Mouse (Mus musculus) heart, embryonic 11.5 days (tissue): ENCODE measurements at regions not wholly inside any gene's neighbourhood (a gene's known extent, or its start where the extent isn't known, plus 50 kb on each side); places are given as distances from the start of the nearest gene placed in this dataset.
A peak's percentile ranks its signal among the peaks of the same experiment; 100 is the strongest.

ENCODE experiments used
- ATAC-seq: fragments of 200-750 bp; cut with Nextera tagmentation; replicated peaks from 2 replicates; pipeline ENCODE4 v1.8.0; 2017; ENCODE audit warnings: moderate library complexity; ENCODE audit not compliant: insufficient number of reproducible peaks, low FRiP score, low TSS enrichment
- H3K27ac ChIP-seq: fragments of 300-500 bp; sonication (generic); 2 replicates; pipeline ENCODE4 v1.5.1; 2014; ENCODE audit warnings: mild to moderate bottlenecking, low read depth, low read length
- H3K27me3 ChIP-seq: fragments of 300-500 bp; sonication (generic); 2 replicates; pipeline ENCODE4 v1.6.1; 2014; ENCODE audit warnings: mild to moderate bottlenecking, low read length, mixed read lengths; ENCODE audit not compliant: control insufficient read depth, insufficient read depth
- H3K36me3 ChIP-seq: fragments of 300-500 bp; sonication (generic); 2 replicates; pipeline ENCODE4 v1.6.1; 2014; ENCODE audit warnings: mild to moderate bottlenecking, low read length, moderate library complexity, mixed read lengths; ENCODE audit not compliant: control insufficient read depth, insufficient read depth
- H3K4me1 ChIP-seq: fragments of 300-500 bp; sonication (generic); 2 replicates; pipeline ENCODE4 v1.6.1; 2014; ENCODE audit warnings: low read length; ENCODE audit not compliant: control insufficient read depth, insufficient read depth
- H3K4me2 ChIP-seq: fragments of 300-500 bp; sonication (generic); 2 replicates; pipeline ENCODE4 v1.6.1; 2014; ENCODE audit warnings: mild to moderate bottlenecking, moderate library complexity
- H3K4me3 ChIP-seq: fragments of 300-500 bp; sonication (generic); 2 replicates; pipeline ENCODE4 v1.5.1; 2014; ENCODE audit warnings: low read depth, low read length
- H3K9ac ChIP-seq: fragments of 300-500 bp; sonication (generic); 2 replicates; pipeline ENCODE4 v1.6.1; 2014; ENCODE audit warnings: mild to moderate bottlenecking, low read depth, low read length, moderate library complexity
- H3K9me3 ChIP-seq: fragments of 300-500 bp; sonication (generic); replicated peaks from 2 replicates; pipeline ENCODE4 v1.6.1; 2016; ENCODE audit warnings: low read length; ENCODE audit not compliant: control insufficient read depth
- WGBS: fragments of 180-500 bp; shearing (Covaris S2); extraction: QIAGEN DNeasy Blood & Tissue Kit; methylation state at CpG from one replicate; pipeline ENCODE4 v1.1.7; 2014; ENCODE audit not compliant: insufficient replicate concordance; 5-methylcytosine and 5-hydroxymethylcytosine counted together

- no peak overlapping the region for H3K4me2 ChIP-seq
- peaks cover 9% of the 10 kb centered on the region; the same call in 1 of the 2 replicates for H3K4me1 ChIP-seq
- peak; percentile 88 for ATAC-seq
- no peaks in the 10 kb centered on the region for H3K27me3 ChIP-seq
- no peaks in the 10 kb centered on the region for H3K9me3 ChIP-seq
- WGBS: 23% methylated on average over 2 of the region's 2 CpGs
- no peaks in the 10 kb centered on the region for H3K36me3 ChIP-seq
- no peak overlapping the region for H3K27ac ChIP-seq
- H3K9ac ChIP-seq: no peak overlapping the region
- H3K4me3 ChIP-seq: no peak overlapping the region
These were observed 708.2 kb downstream of the Kcnj2 start for GRCm38 (mm10) chr11:111774108-111774679.

GRCm38 (mm10) chr11:111781321-111781720, 715.4 kb downstream of the Kcnj2 start:
- ATAC-seq: no peak
- Histone ChIP-seq H3K4me1 (no peaks in the 10 kb centered on the region), H3K4me3 (no peak overlapping the region), H3K9me3 (no peaks in the 10 kb centered on the region), H3K36me3 (no peaks in the 10 kb centered on the region), H3K4me2 (no peak overlapping the region), H3K27me3 (no peaks in the 10 kb centered on the region), H3K9ac (no peak overlapping the region), H3K27ac (no peak overlapping the region)
- 74% methylated on average over 7 of the region's 7 CpGs for WGBS

GRCm38 (mm10) chr11:111791267-111791926, 725.4 kb downstream of the Kcnj2 start:
- H3K4me2 ChIP-seq: peak overlapping the region; percentile 19; the same call in 1 of the 2 replicates
- no peaks in the 10 kb centered on the region for H3K9me3 ChIP-seq
- H3K4me3 ChIP-seq: no peak overlapping the region
- H3K27ac ChIP-seq: no peak overlapping the region
- no peak for ATAC-seq
- WGBS: 46% methylated on average over 6 of the region's 6 CpGs
- no peaks in the 10 kb centered on the region for H3K27me3 ChIP-seq
- H3K36me3 ChIP-seq: no peaks in the 10 kb centered on the region
- H3K4me1 ChIP-seq: no peaks in the 10 kb centered on the region
- H3K9ac ChIP-seq: no peak overlapping the region

GRCm38 (mm10) chr11:111801033-111801432, 735.1 kb downstream of the Kcnj2 start:
- H3K4me3 ChIP-seq: no peak overlapping the region
- no peak overlapping the region for H3K4me2 ChIP-seq
- no peaks in the 10 kb centered on the region for H3K4me1 ChIP-seq
- no peak overlapping the region for H3K9ac ChIP-seq
- ATAC-seq: no peak
- H3K9me3 ChIP-seq: no peaks in the 10 kb centered on the region
- no peaks in the 10 kb centered on the region for H3K36me3 ChIP-seq
- H3K27ac ChIP-seq: no peak overlapping the region
- 68% methylated on average over 3 of the region's 3 CpGs for WGBS
- no peaks in the 10 kb centered on the region for H3K27me3 ChIP-seq

GRCm38 (mm10) chr11:111816176-111816775, 750.3 kb downstream of the Kcnj2 start:
- ATAC-seq: no peak
- no peak overlapping the region for H3K4me2 ChIP-seq
- no peak overlapping the region for H3K27ac ChIP-seq
- no peak overlapping the region for H3K4me3 ChIP-seq
- peaks cover 4% of the 10 kb centered on the region for H3K4me1 ChIP-seq
- no peaks in the 10 kb centered on the region for H3K36me3 ChIP-seq
- no peak overlapping the region for H3K9ac ChIP-seq
- WGBS: 89% methylated on average over 18 of the region's 18 CpGs
- no peaks in the 10 kb centered on the region for H3K27me3 ChIP-seq
- H3K9me3 ChIP-seq: no peaks in the 10 kb centered on the region

GRCm38 (mm10) chr11:111818124-111818523, 752.2 kb downstream of the Kcnj2 start:
- 3% methylated on average over 10 of the region's 10 CpGs for WGBS
- Histone ChIP-seq H3K4me1 (peaks cover 4% of the 10 kb centered on the region), H3K4me3 (no peak overlapping the region), H3K4me2 (peak overlapping the region; percentile 49), H3K27ac (no peak overlapping the region), H3K9me3 (no peaks in the 10 kb centered on the region), H3K27me3 (no peaks in the 10 kb centered on the region), H3K9ac (no peak overlapping the region), H3K36me3 (no peaks in the 10 kb centered on the region)
- ATAC-seq: no peak

GRCm38 (mm10) chr11:111820356-111820755, 754.4 kb downstream of the Kcnj2 start:
- Histone ChIP-seq H3K9ac (no peak overlapping the region), H3K4me3 (no peak overlapping the region), H3K27me3 (no peaks in the 10 kb centered on the region), H3K4me1 (peaks cover 4% of the 10 kb centered on the region), H3K27ac (no peak overlapping the region), H3K9me3 (no peaks in the 10 kb centered on the region), H3K36me3 (no peaks in the 10 kb centered on the region), H3K4me2 (no peak overlapping the region)
- WGBS: 69% methylated on average over 7 of the region's 7 CpGs
- no peak for ATAC-seq

GRCm38 (mm10) chr11:111828455-111828854, 762.5 kb downstream of the Kcnj2 start:
- no peak overlapping the region for H3K9ac ChIP-seq
- 66% methylated on average over 8 of the region's 8 CpGs for WGBS
- no peak overlapping the region for H3K4me2 ChIP-seq
- H3K36me3 ChIP-seq: no peaks in the 10 kb centered on the region
- H3K9me3 ChIP-seq: no peaks in the 10 kb centered on the region
- no peak for ATAC-seq
- H3K27me3 ChIP-seq: no peaks in the 10 kb centered on the region
- H3K4me1 ChIP-seq: no peaks in the 10 kb centered on the region
- H3K4me3 ChIP-seq: no peak overlapping the region
- no peak overlapping the region for H3K27ac ChIP-seq
